Mouse (Mus musculus): Measurements from ENCODE around the gene C1qbp. TPM values are rescaled to one million over a fixed set of nuclear protein-coding genes. Genes with fewer than 3 reads are reported as not detected.

C1qbp gene
- polyA plus RNA-seq, 1 experiment, result 22.1 TPM

- no peak for TF ChIP-seq POLR2A (IDR thresholded peaks at IDR 0.05; ENCODE audit: control insufficient read depth, low read depth, low read length)
- TF ChIP-seq CTCF (IDR thresholded peaks at IDR 0.05; ENCODE audit: control insufficient read depth, insufficient read depth, insufficient replicate concordance, low read depth, low read length), result no peak
- Histone ChIP-seq H3K4me3 (ENCODE audit: control insufficient read depth, low read depth, low read length) (no peak overlapping the region), H3K4me1 (ENCODE audit: control insufficient read depth, insufficient read depth, low read length) (no peaks in the 10 kb centered on the region), H3K36me3 (ENCODE audit: control insufficient read depth, insufficient read depth, low read length) (peaks cover 3% of the 10 kb centered on the region; the same call in 1 of the 2 replicates), H3K27me3 (ENCODE audit: control insufficient read depth, insufficient read depth, low read length) (no peaks in the 10 kb centered on the region), H3K27ac (ENCODE audit: control insufficient read depth, insufficient read depth, low read depth, low read length) (no peak overlapping the region)
These were observed 21.9 kb downstream of the C1qbp start for GRCm38 (mm10) chr11:70960786-70961554.

- H3K4me1 ChIP-seq (ENCODE audit: control insufficient read depth, insufficient read depth, low read length), result no peaks in the 10 kb centered on the region
- H3K27me3 ChIP-seq (ENCODE audit: control insufficient read depth, insufficient read depth, low read length), result no peaks in the 10 kb centered on the region
- no peak overlapping the region for H3K4me3 ChIP-seq (ENCODE audit: control insufficient read depth, low read depth, low read length)
- TF ChIP-seq CTCF (IDR thresholded peaks at IDR 0.05; ENCODE audit: control insufficient read depth, insufficient read depth, insufficient replicate concordance, low read depth, low read length) (no peak), POLR2A (IDR thresholded peaks at IDR 0.05; ENCODE audit: control insufficient read depth, low read depth, low read length) (no peak)
- peaks cover 4% of the 10 kb centered on the region; the same call in 1 of the 2 replicates for H3K36me3 ChIP-seq (ENCODE audit: control insufficient read depth, insufficient read depth, low read length)
- no peak overlapping the region for H3K27ac ChIP-seq (ENCODE audit: control insufficient read depth, insufficient read depth, low read depth, low read length)
These were observed 28.1 kb downstream of the C1qbp start for GRCm38 (mm10) chr11:70954711-70955110.

GRCm38 (mm10) chr11:70944935-70945817 lies 37.6 kb downstream of the C1qbp start:
- no peak overlapping the region for H3K4me3 ChIP-seq (ENCODE audit: control insufficient read depth, low read depth, low read length)
- no peak overlapping the region for H3K27ac ChIP-seq (ENCODE audit: control insufficient read depth, insufficient read depth, low read depth, low read length)
- no peak for TF ChIP-seq POLR2A (IDR thresholded peaks at IDR 0.05; ENCODE audit: control insufficient read depth, low read depth, low read length)
- no peaks in the 10 kb centered on the region for H3K4me1 ChIP-seq (ENCODE audit: control insufficient read depth, insufficient read depth, low read length)
- H3K36me3 ChIP-seq (ENCODE audit: control insufficient read depth, insufficient read depth, low read length), result peaks cover 1% of the 10 kb centered on the region
- H3K27me3 ChIP-seq (ENCODE audit: control insufficient read depth, insufficient read depth, low read length), result no peaks in the 10 kb centered on the region

GRCm38 (mm10) chr11:70943651-70944050 lies 39.2 kb downstream of the C1qbp start:
- no peak for TF ChIP-seq POLR2A (IDR thresholded peaks at IDR 0.05; ENCODE audit: control insufficient read depth, low read depth, low read length)
- Histone ChIP-seq H3K27me3 (ENCODE audit: control insufficient read depth, insufficient read depth, low read length) (no peaks in the 10 kb centered on the region), H3K4me3 (ENCODE audit: control insufficient read depth, low read depth, low read length) (no peak overlapping the region), H3K4me1 (ENCODE audit: control insufficient read depth, insufficient read depth, low read length) (no peaks in the 10 kb centered on the region), H3K27ac (ENCODE audit: control insufficient read depth, insufficient read depth, low read depth, low read length) (no peak overlapping the region), H3K36me3 (ENCODE audit: control insufficient read depth, insufficient read depth, low read length) (peaks cover 1% of the 10 kb centered on the region)

- H3K27ac ChIP-seq (ENCODE audit: control insufficient read depth, insufficient read depth, low read depth, low read length), result no peak overlapping the region
- H3K4me3 ChIP-seq (ENCODE audit: control insufficient read depth, low read depth, low read length), result no peak overlapping the region
- no peaks in the 10 kb centered on the region for H3K4me1 ChIP-seq (ENCODE audit: control insufficient read depth, insufficient read depth, low read length)
- no peaks in the 10 kb centered on the region for H3K27me3 ChIP-seq (ENCODE audit: control insufficient read depth, insufficient read depth, low read length)
- TF ChIP-seq POLR2A (IDR thresholded peaks at IDR 0.05; ENCODE audit: control insufficient read depth, low read depth, low read length), result no peak
- TF ChIP-seq CTCF (IDR thresholded peaks at IDR 0.05; ENCODE audit: control insufficient read depth, insufficient read depth, insufficient replicate concordance, low read depth, low read length), result no peak
- H3K36me3 ChIP-seq (ENCODE audit: control insufficient read depth, insufficient read depth, low read length), result peaks cover 1% of the 10 kb centered on the region
These were observed 40.2 kb downstream of the C1qbp start for GRCm38 (mm10) chr11:70942596-70942995.

GRCm38 (mm10) chr11:70935316-70935715 lies 47.5 kb downstream of the C1qbp start:
- Histone ChIP-seq H3K4me3 (ENCODE audit: control insufficient read depth, low read depth, low read length) (no peak overlapping the region), H3K36me3 (ENCODE audit: control insufficient read depth, insufficient read depth, low read length) (peaks cover 1% of the 10 kb centered on the region; the same call in 1 of the 2 replicates), H3K27me3 (ENCODE audit: control insufficient read depth, insufficient read depth, low read length) (no peaks in the 10 kb centered on the region), H3K4me1 (ENCODE audit: control insufficient read depth, insufficient read depth, low read length) (no peaks in the 10 kb centered on the region), H3K27ac (ENCODE audit: control insufficient read depth, insufficient read depth, low read depth, low read length) (no peak overlapping the region)
- TF ChIP-seq CTCF (IDR thresholded peaks at IDR 0.05; ENCODE audit: control insufficient read depth, insufficient read depth, insufficient replicate concordance, low read depth, low read length), result peak; percentile 43; the same call in 1 of the 2 replicates
- no peak for TF ChIP-seq POLR2A (IDR thresholded peaks at IDR 0.05; ENCODE audit: control insufficient read depth, low read depth, low read length)

- no peaks in the 10 kb centered on the region for H3K4me1 ChIP-seq (ENCODE audit: control insufficient read depth, insufficient read depth, low read length)
- H3K27ac ChIP-seq (ENCODE audit: control insufficient read depth, insufficient read depth, low read depth, low read length), result no peak overlapping the region
- no peaks in the 10 kb centered on the region for H3K36me3 ChIP-seq (ENCODE audit: control insufficient read depth, insufficient read depth, low read length)
- TF ChIP-seq POLR2A (IDR thresholded peaks at IDR 0.05; ENCODE audit: control insufficient read depth, low read depth, low read length) (no peak), CTCF (IDR thresholded peaks at IDR 0.05; ENCODE audit: control insufficient read depth, insufficient read depth, insufficient replicate concordance, low read depth, low read length) (no peak)
- H3K27me3 ChIP-seq (ENCODE audit: control insufficient read depth, insufficient read depth, low read length), result no peaks in the 10 kb centered on the region
- H3K4me3 ChIP-seq (ENCODE audit: control insufficient read depth, low read depth, low read length), result no peak overlapping the region
These were observed 51.4 kb downstream of the C1qbp start for GRCm38 (mm10) chr11:70931461-70931860.

Other genes with a start within 250 kb of the C1qbp start
- 1.2 TPM in 2 replicates for gene Zfp3, start 218.8 kb downstream of the C1qbp start, polyA plus RNA-seq (2012; rRNA removed)
- gene Scimp, start 170.4 kb downstream of the C1qbp start, polyA plus RNA-seq (2012; rRNA removed), result 0.13 and 0.16 TPM in 2 replicates
- 2.8 and 3.4 TPM in 2 replicates for gene Rabep1, start 138.2 kb downstream of the C1qbp start, polyA plus RNA-seq (2012; rRNA removed)
- gene Nup88, start 13.1 kb downstream of the C1qbp start, polyA plus RNA-seq (2012; rRNA removed), result 65.4 and 80.9 TPM in 2 replicates
- 78.5 and 97.4 TPM in 2 replicates for gene Rpain, start 12.8 kb downstream of the C1qbp start, polyA plus RNA-seq (2012; rRNA removed)
- 13.8 and 16.1 TPM in 2 replicates for gene Dhx33, start 21.4 kb upstream of the C1qbp start, polyA plus RNA-seq (2012; rRNA removed)
- 3.5 and 4.7 TPM in 2 replicates for gene Mis12, start 36.6 kb upstream of the C1qbp start, polyA plus RNA-seq (2012; rRNA removed)
- gene Derl2, start 36.8 kb upstream of the C1qbp start, polyA plus RNA-seq (2012; rRNA removed), result 37.2 and 41.8 TPM in 2 replicates
- 0.24 TPM in 1 of 2 replicates, not detected in the other for gene 6330403K07Rik, start 50.5 kb upstream of the C1qbp start, polyA plus RNA-seq (2012; rRNA removed)
- gene Nlrp1a, start 161.7 kb upstream of the C1qbp start, polyA plus RNA-seq (2012; rRNA removed), result not detected in 2 replicates
- gene Nlrp1b, start 247.7 kb upstream of the C1qbp start, polyA plus RNA-seq (2012; rRNA removed), result 0.05 and 0.21 TPM in 2 replicates